ENCODE assay signal across 10 mouse cellular contexts in the genomic region with DNA sequence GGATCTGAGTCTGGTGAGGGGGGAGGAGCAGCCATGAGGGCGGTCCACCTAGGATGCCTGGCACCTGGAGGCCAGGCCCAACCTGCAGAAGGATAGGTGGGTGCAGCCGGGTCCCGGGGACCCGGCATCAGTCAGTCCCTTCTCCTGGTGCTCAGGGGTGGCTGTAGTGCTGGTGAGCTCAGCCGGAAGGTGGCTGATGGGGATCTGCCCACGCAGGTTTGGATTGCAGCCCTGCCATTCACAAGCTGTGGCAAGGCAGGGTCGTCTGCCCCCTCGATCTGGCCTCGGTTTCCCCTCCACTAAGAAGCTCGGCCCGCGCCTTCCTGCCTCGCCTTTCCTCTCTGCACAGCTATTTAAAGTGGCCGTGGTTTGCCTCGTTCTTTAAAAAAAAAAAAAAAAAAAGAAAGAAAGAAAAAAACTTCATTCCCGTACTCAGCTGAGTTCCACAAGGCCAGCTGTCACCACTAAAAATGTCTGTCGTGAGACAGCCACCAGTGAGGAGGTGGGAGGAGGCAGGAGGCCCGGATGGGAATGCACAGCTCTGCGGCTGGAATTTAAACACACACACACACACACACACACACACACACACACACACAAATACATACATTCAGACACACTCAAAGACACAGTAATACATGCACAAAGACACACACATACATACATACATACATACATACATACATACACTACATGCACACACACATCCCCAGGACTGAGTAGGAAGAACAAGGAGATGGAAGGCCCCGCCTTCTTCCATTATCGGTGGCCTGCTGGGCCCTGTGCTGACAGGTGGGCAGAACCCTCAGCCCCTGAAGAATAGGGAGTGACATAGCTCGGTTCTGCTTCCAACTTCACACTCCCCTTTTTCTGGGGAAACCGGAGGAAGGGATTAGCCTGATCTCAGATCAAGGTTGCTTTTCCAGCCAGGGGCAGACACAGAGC. TPM values are rescaled to one million over a fixed set of nuclear protein-coding genes. Genes with fewer than 3 reads are reported as not detected.
DNase-seq lines count a peak whose midpoint lies in the region; ATAC-seq lines count a peak whose summit lies in the region.
"Had no signal": no experiment of that assay in that cellular context is flagged by ENCODE, and none has a peak within 500 bp of the region (broad histone marks: within the 10 kb centered on the region; RNA-seq: fewer than 3 reads in every experiment).

No protein-coding gene starts in this region.

- 36% methylated on average over 23 of the region's 23 CpGs for WGBS in heart, embryonic 11.5 days (ENCODE audit: insufficient replicate concordance)

- H3K27me3 ChIP-seq in heart, embryonic 11.5 days (ENCODE audit: control insufficient read depth, insufficient read depth, low read length), result no peaks in the 10 kb centered on the region
- peaks cover 84% of the 10 kb centered on the region for H3K27me3 ChIP-seq in megakaryocyte, embryonic 14.5 days (replicated peaks)
- H3K27me3 ChIP-seq: neural tube, embryonic 12.5 days had no signal

- H3K27ac ChIP-seq in heart, embryonic 11.5 days (ENCODE audit: low read depth, low read length), result no peak overlapping the region
- H3K27ac ChIP-seq: neural tube, embryonic 12.5 days had no signal

- peak overlapping the region; percentile 39 for H3K9ac ChIP-seq in heart, embryonic 11.5 days (ENCODE audit: low read depth, low read length)
- H3K9ac ChIP-seq: neural tube, embryonic 12.5 days had no signal

- DNase-seq in heart, postnatal 36 days, result no peak
- peak; percentile 25 to 34 for DNase-seq in layer of hippocampus, postnatal 10 days (ENCODE audit: low spot score in 2 of 2)
- peak; percentile 54 for DNase-seq in right cerebral cortex, postnatal 4 days
- no peak for DNase-seq in spleen, postnatal 36 days (ENCODE audit: low spot score in 2 of 2)
- DNase-seq in thymus, postnatal 10 days (ENCODE audit: low spot score in 2 of 2), result no peak

- peak overlapping the region; percentile 6; the same call in 1 of the 2 replicates for H3K4me2 ChIP-seq in heart, embryonic 11.5 days
- H3K4me2 ChIP-seq: neural tube, embryonic 12.5 days had no signal

- peaks cover 10% of the 10 kb centered on the region for H3K4me1 ChIP-seq in heart, embryonic 11.5 days (ENCODE audit: control insufficient read depth, insufficient read depth, low read length)
- H3K4me1 ChIP-seq in megakaryocyte, embryonic 14.5 days, result peaks cover 29% of the 10 kb centered on the region
- H3K4me1 ChIP-seq: neural tube, embryonic 12.5 days had no signal

- no peaks in the 10 kb centered on the region; the same call in 1 of the 2 replicates for H3K9me3 ChIP-seq in heart, embryonic 11.5 days (replicated peaks; ENCODE audit: control insufficient read depth, low read length)
- peaks cover 40% of the 10 kb centered on the region for H3K9me3 ChIP-seq in megakaryocyte, embryonic 14.5 days
- H3K9me3 ChIP-seq: neural tube, embryonic 12.5 days had no signal

- no peak overlapping the region for H3K4me3 ChIP-seq in heart, embryonic 11.5 days (ENCODE audit: low read depth, low read length)
- peak overlapping the region; percentile 39 for H3K4me3 ChIP-seq in megakaryocyte, embryonic 14.5 days (replicated peaks)
- H3K4me3 ChIP-seq: erythroblast, embryonic 14.5 days; neural tube, embryonic 12.5 days had no signal

- intact Hi-C loops in heart, postnatal 36 days (cut with DNase I), result no loop called here

- no peaks in the 10 kb centered on the region for H3K36me3 ChIP-seq in heart, embryonic 11.5 days (ENCODE audit: control insufficient read depth, insufficient read depth, low read length)
- H3K36me3 ChIP-seq in megakaryocyte, embryonic 14.5 days (replicated peaks; ENCODE audit: low read length), result no peaks in the 10 kb centered on the region
- H3K36me3 ChIP-seq: neural tube, embryonic 12.5 days had no signal

- ATAC-seq in heart, embryonic 11.5 days (replicated peaks; ENCODE audit: insufficient number of reproducible peaks, low FRiP score, low TSS enrichment), result no peak
- no peak for ATAC-seq in megakaryocyte, adult 5-6 weeks (ENCODE audit: poor library complexity, severe bottlenecking)

RNA-seq across cellular contexts. Expression of a gene that starts 29.9 kb away (rescaled TPM):
- 2.4 TPM in 2 replicates for polyA plus RNA-seq in heart, embryonic 11.5 days (2014; fragmentation: Nextera tagmentation; extraction: Ambion mirVana)
- 1 to 10 TPM; 4.6 to 5.6 TPM for total RNA-seq in heart, postnatal 36 days (2021)
- 2.7 and 5.0 TPM in 2 replicates for polyA plus RNA-seq in megakaryocyte, embryonic 14.5 days (2012; ENCODE audit: insufficient read depth, low replicate concordance)
- 0.18 and 0.40 TPM in 2 replicates for total RNA-seq in megakaryocyte, adult 5-6 weeks (2015)
- total RNA-seq in megakaryocyte, adult 5-6 weeks (2017), result 0.99 and 1.1 TPM in 2 replicates
- 1 to 10 TPM; 8.0 to 9.6 TPM for total RNA-seq in layer of hippocampus, postnatal 10 days (2021)

Comparison
In these comparisons a context has a peak if more than half of its experiments do, and no peak if none do; other contexts are left out.
1. DNase-seq: peak in layer of hippocampus, postnatal 10 days (2 of 2) and right cerebral cortex, postnatal 4 days (single experiment); none in heart, postnatal 36 days (0 of 2), spleen, postnatal 36 days (0 of 2) and thymus, postnatal 10 days (0 of 2).